Mouse (Mus musculus) C2C12 (cell line): Measurements from ENCODE around the gene Corin.

Experiments
- CEBPB ChIP-seq: IDR thresholded peaks from one replicate; pipeline ENCODE4 v1.6.1; 2011; ENCODE audit warnings: low read depth, mild to moderate bottlenecking, control low read depth, moderate library complexity
- CTCF ChIP-seq: IDR thresholded peaks from one replicate; pipeline ENCODE4 v1.5.1; 2011; ENCODE audit not compliant: control insufficient read depth, insufficient read depth, insufficient read length
- MYOG ChIP-seq: IDR thresholded peaks from one replicate; pipeline ENCODE4 v1.6.1; 2011; ENCODE audit not compliant: control insufficient read depth, insufficient read length; ENCODE audit errors: extremely low read depth

- TF ChIP-seq CTCF (no peak), MYOG (no peak), CEBPB (no peak)
Observed at GRCm38 (mm10) chr5:72329453-72329852, 174.8 kb downstream of the Corin start.
